Mouse (Mus musculus) embryonic stem cell, embryonic (primary cell): ENCODE data around the gene Fn3krp.

Experiments used
- CTCF ChIA-PET, 4 experiments: fragments of 300-600 bp in 2 of 4; fragments of 350-600 bp in 2 of 4; sonication (Branson Sonifier 250); formaldehyde crosslinking; loops; one replicate each; lab custom pipeline; 2022; ENCODE audit warnings: inconsistent platforms in 2 of 4; lab: Charles Lee
- POLR2A ChIA-PET, 4 experiments: fragments of 300-600 bp in 2 of 4; fragments of 350-600 bp in 2 of 4; sonication (Branson Sonifier 250); formaldehyde crosslinking; loops; one replicate each; lab custom pipeline; 2022; ENCODE audit warnings: antibody characterized with exemption in 4 of 4, inconsistent platforms in 1 of 4; lab: Charles Lee

Gene Fn3krp

DNA sequence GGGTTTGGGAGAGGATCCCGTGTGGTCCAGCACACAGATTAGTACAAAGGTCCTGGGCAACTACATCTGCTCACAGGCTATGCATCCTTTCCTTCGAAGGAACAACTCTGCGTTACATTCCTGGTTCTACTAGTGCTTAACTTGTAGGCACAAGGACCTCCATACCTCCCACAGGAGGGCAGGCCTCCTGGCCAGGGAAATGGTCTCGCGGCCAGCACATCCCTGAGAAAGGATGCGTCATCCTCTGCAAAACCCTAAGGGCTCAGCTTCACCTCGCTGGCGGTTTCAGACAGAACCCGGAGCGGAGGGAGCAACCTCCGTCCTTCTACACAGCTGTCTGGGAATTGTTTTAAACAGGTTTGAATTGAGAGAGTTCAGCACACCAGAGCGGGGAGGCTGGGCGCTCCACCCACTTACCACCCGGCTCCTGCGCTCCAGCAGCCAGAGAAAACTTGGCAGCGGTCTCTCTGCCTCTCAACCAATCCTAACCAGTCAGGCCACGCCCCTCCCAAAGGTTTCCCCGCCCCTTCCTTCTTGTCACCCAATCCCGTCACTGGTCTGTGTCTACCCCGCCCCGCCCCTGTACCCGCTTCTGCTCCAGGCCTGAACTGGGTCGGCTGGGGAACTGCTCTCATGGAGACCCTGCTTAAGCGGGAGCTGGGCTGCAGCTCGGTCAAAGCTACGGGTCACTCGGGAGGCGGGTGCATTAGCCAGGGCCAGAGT is at the start of gene Fn3krp:
TSS of gene Fn3krp (plus strand) at position 572 of the 723 bp plus-strand sequence.
- ChIA-PET CTCF (interaction anchor here in 2 of 4 experiments (0.6 to 1.5 kb wide), 5 partner anchors 13 to 338 kb away, joined by 3 to 9 read pairs (median 3); partner anchors contain the start of genes Fn3k (in 1 of the 2), Narf (in 1 of the 2) and Rab40b (in 1 of the 2)), POLR2A (interaction anchor here in 3 of 4 experiments (0.6 to 2.4 kb wide), 19 partner anchors 10 to 263 kb away, joined by 3 to 15 read pairs (median 4); partner anchors contain the start of genes Fn3k (in 3 of the 3), Rab40b (in 2 of the 3), B3gntl1 (in 1 of the 3) and Narf (in 1 of the 3))

DNA sequence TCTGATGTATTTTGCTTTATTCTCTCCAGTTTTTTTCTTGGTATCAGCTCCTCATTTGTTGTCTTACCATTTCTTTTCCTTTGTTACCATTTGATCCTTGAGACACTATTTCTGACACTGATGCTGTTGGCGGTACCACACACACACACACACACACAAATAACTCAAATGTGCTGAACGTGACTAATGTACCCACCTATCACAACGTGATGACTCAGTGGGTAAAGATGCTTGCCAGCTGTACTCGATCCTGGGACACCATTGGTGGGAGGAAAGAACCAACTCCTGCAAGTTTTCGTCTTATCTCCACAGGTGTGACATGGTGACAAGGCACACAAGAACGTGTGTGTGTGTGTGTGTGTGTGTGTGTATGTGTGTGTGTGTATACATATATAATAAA is 47.9 kb upstream of the Fn3krp start:
- ChIA-PET POLR2A (interaction anchor here in 1 of 4 experiments (2.3 kb wide), 1 partner anchor 15 kb away, joined by 6 read pairs; the partner anchor contains the start of gene Rab40b), CTCF (interaction anchor here in 2 of 4 experiments (0.5 to 0.7 kb wide), 2 partner anchors 38 to 126 kb away, joined by 3 to 6 read pairs; no protein-coding TSS in a partner anchor)

DNA sequence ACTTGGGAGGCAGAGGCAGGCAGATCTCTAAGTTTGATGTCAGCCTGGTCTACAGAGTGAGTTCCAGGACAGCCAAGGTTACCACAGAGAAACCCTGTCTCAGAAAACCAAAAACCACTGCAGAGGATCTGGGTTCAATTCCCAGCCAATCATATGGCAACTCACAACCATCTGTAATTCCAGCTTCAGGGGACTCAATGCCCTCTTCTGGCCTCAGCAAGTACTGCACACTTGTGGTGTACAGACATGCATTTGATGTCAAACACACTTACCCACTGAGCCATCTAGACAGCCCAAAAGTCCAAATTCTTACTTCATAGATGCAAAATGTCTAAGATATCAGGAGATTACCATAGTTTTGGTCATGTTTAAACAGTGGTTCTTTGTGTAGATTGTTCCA is 42.6 kb upstream of the Fn3krp start:
- ChIA-PET POLR2A (no interaction called here), CTCF (no interaction called here)

DNA sequence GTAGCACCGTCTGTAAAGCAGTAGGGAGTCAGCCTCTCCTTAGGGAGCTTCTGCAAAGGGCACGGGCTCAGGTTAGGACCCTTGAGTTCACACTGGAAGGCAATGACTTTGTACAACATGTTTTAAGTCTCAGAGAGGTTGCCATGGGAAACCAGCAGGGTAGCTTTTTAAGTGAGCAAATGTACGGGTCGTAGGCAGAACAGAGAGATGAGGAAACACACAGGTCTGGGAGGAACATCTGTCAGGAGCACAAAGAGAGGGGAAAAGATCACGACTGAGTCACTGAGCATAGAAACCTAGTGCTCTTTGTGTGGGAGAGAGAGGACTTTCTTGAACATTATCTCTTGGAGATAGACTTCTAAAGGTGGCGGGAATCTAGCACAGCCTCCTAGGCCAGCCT is 40.9 kb upstream of the Fn3krp start:
- CTCF ChIA-PET, result interaction anchor here in 1 of 4 experiments (0.6 kb wide), 1 partner anchor 11 kb away, joined by 5 read pairs; no protein-coding TSS in a partner anchor
- POLR2A ChIA-PET, result no interaction called here

DNA sequence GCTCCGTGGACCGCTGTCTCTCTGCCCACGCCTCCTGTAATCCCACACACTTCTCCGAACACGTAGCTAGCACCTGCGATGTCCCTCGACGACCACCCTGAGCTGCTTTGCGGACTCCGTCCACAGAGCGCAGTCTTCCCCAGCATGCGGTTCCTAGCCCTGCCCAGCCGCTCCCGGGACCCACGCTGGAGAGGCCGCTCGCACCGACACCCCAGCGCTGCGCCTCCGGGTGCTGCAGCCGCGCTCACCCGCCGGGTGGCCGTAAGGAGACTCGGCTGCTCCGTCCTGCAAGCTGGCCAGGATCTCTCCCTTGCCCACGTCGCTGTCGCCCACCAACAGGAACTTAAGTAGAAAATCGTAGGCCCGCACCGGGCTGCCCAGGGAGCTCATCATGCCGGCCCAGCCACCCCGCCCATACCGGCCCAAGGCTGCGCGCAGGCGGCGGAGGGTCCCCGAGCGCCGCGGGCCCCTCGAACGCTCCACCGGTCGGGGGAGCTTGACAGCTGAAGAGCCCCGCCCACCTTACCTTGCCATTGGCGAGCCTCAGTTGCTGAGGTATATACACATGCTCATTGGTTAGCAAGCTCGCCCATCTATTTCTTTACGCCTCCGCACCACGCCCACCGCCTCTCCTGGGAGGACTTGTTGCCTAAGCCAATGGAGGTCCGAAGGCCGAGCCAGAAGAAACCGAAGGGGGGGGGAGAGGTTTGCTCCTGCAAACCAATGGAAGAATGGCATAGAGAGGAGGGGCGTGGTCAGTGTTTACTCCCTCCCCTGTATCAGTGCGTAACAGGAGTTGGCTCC is 33.2 kb upstream of the Fn3krp start, which contains the start of gene Rab40b:
TSS of gene Rab40b (minus strand) at position 502 of the 804 bp plus-strand sequence.
- POLR2A ChIA-PET, result interaction anchor here in 3 of 4 experiments (0.5 to 2.6 kb wide), 41 partner anchors 8 to 536 kb away, joined by 3 to 14 read pairs (median 4); partner anchors contain the start of genes Narf (in 3 of the 3), Tbcd (in 3 of the 3), Wdr45b (in 3 of the 3) and Fn3krp (in 2 of the 3)
- CTCF ChIA-PET, result interaction anchor here (0.5 to 1.7 kb wide), 13 partner anchors 18 to 667 kb away, joined by 3 to 10 read pairs (median 4); partner anchors contain the start of genes Narf (in 2 of the 4), Fn3k (in 1 of the 4) and Fn3krp (in 1 of the 4)

DNA sequence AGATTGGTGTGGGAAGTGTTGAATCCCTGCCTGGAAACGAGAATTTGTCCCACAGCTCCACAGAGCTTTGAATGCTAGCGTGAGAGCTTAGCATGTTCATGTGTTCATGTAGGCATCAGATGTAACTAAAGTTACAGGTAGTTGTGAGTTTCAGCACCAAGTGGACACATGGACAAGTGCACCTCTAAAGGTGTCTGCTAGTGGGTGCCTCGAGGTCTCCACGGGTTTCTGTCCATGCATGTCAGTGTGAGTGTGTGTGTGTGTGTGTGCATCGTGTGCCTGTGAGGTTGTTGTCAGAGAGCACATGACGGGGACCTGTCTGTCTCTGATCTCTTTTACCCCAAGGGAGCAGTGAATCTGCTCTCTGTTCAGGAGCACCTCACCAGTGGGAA is 32.7 kb upstream of the Fn3krp start:
- ChIA-PET CTCF (interaction anchor here (0.5 to 1.7 kb wide), 8 partner anchors 18 to 547 kb away, joined by 3 to 10 read pairs (median 4); partner anchors contain the start of genes Narf (in 2 of the 4) and Fn3k (in 1 of the 4)), POLR2A (interaction anchor here in 3 of 4 experiments (0.8 to 2.6 kb wide), 34 partner anchors 9 to 536 kb away, joined by 3 to 14 read pairs (median 4); partner anchors contain the start of genes Narf (in 3 of the 3), Wdr45b (in 3 of the 3), Fn3krp (in 2 of the 3) and Tbcd (in 2 of the 3))

DNA sequence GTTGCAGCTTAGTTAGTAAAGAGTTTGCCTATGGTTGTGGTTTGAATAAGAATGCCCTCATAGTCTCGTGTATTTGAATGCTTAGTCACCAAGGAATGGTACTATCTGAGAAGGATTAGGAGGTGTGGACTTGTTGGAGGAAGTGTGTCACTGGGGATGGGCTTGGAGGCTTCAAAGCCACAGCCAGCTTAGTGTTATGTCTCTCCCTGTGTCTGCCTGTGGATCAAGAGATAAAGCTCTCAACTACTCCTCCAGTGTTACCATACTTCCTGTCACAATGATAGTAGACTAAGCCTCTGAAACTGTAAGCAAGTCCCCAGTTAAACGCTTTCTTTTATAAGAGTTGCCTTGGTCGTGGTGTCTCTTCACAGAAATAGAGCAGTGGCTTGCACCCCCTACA is 30.4 kb upstream of the Fn3krp start:
- ChIA-PET POLR2A (interaction anchor here in 1 of 4 experiments (1.6 kb wide), 1 partner anchor 61 kb away, joined by 3 read pairs; the partner anchor contains the start of gene Tbcd), CTCF (no interaction called here)

DNA sequence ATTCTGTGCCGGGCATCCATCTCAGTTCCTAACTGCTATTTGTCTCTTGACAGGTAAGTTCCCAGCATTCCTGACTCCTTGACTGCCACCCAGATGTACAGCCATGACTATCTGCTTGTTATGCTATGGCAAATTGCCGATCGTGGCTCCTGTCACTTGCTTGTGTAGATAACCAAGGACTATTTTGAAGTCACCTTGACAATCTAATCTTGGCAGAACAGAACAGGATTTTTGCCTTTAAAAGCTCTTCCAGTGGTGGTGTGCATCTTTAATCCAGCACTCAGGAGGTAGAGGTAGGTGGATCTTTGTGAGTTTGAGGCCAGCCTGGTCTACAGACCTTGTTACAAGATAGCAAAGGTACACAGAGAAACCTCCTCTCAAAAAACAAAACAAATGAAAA is 28.8 kb upstream of the Fn3krp start:
- POLR2A ChIA-PET, result interaction anchor here in 1 of 4 experiments (1.6 kb wide), 1 partner anchor 59 kb away, joined by 3 read pairs; the partner anchor contains the start of gene Tbcd

DNA sequence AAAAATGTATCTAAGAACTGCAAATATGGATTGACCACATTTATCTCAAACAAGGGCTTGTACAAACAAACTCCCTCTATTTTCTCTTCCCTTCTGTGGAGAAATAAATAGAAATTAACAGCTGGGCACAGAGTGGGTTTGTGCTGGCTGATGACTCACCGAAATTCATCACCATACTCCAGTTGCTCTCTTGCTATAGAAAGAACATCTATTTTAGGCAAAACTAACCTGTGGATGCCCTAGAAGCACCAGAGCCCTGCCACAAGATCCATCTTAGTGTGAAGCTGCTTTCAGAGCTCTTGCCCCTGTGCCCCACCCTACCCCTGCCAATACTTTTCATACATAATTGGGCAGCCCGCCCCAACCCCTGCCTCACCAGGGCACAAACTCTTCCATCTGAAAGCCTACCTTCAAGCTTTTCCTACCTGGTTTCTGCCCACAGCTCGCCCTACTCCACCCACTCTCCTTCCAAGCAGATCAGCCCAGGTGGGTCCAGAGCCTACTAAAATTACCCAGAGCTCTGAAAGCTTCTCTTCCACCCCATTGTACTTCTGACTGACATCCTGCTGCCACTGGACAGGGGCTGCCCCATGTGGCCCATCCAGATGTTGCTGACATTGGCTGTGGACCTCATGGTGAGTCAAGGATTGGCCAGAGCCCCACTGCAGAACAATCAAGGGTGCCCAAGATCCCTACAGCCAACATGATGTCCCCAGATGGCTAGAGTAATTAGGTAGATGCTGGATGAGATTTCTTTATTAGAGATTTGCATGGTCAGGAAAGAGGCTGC is 13.6 kb upstream of the Fn3krp start:
- ChIA-PET POLR2A (interaction anchor here in 2 of 4 experiments (1.0 to 2.8 kb wide), 2 partner anchors 14 kb away, joined by 3 to 9 read pairs; partner anchors contain the start of gene Fn3krp (in 2 of the 2)), CTCF (no interaction called here)

More for the DNA sequence above, 28.8 kb upstream of the Fn3krp start:
- CTCF ChIA-PET, result no interaction called here

DNA sequence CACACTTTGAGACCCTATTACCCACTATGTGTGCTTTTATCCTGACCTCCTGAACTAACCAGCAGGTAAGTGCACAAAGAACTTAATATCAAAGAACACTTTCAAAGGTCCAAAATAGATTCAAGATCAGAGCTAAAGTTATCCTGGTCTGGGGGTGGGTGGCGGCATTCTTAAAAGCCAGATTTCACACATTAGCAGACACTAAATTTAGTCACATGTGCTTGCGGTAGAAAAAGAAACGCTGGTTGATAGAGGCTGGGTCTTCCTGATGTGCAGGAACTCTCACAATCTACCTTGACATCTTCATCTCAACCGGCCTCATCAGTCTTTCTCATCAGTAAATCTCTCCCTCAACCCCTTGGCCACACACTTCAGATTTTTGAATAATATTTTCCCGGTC is 6.4 kb upstream of the Fn3krp start:
- CTCF ChIA-PET, result interaction anchor here in 2 of 4 experiments (0.6 kb wide), 3 partner anchors 87 to 968 kb away, joined by 3 read pairs; no protein-coding TSS in a partner anchor
- POLR2A ChIA-PET, result no interaction called here

DNA sequence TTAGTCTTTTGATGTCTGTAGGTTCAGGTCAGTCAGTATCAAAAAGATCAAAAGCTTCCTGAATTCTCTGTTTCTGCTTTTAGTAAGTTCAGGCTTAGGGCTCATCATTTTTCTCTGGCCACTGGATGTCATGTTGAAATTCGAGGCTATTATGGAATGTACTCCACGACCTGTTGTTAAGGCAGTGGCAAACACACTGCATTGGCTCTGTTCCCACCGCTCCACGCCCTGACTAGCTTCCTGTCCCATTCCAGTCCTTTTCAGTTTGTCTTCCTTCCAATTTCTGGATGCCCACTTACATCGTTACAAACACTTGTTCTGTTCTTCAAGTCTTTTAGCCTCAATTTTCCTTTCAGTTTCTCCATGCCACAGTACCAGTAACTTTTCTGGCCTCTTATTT is 5.8 kb upstream of the Fn3krp start:
- POLR2A ChIA-PET, result no interaction called here

DNA sequence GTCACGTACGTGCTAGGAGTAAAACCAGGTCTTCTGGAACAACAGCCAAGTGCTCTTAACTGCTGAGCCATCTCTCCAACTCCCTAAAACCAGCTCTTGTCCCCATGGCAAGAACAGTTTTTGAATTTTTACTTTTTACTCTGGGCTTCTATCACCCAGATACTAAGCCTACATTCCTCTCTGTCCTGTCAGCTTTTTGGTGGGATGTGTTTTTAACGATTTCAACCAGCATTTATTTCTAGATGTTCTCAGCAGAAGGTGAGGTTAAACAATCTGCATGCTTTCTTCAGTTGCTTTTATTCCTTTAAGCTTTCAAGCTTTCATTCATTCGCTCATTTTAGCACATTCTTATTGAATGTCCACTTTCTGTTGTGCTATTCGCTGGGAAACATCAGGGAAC is 3.2 kb upstream of the Fn3krp start:
- POLR2A ChIA-PET, result interaction anchor here in 2 of 4 experiments (0.6 to 0.8 kb wide), 2 partner anchors 30 to 53 kb away, joined by 3 read pairs; partner anchors contain the start of gene Rab40b (in 1 of the 2)
- CTCF ChIA-PET, result no interaction called here

More for the DNA sequence above, 5.8 kb upstream of the Fn3krp start:
- CTCF ChIA-PET, result interaction anchor here in 2 of 4 experiments (0.5 to 0.6 kb wide), 2 partner anchors 110 to 968 kb away, joined by 3 read pairs; no protein-coding TSS in a partner anchor

DNA sequence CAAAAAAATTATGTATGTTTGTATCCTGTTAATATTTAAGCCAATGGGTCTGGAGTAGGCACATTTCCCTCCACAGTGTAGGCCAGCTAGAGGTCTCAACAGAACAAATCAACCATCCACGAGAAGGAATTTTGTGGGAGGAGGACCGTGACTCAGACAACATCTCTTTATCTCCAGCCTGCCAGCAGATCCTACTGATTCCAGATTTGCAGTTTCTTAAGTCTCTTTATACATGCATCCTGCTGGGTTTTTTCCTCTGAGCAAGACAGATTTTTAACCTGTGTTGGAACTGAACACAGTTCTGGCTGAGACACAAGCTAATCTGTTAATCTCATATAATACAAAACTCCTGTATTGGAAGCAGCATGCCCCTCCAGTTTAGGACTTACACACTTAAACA is 2.3 kb upstream of the Fn3krp start:
- ChIA-PET CTCF (no interaction called here), POLR2A (interaction anchor here in 2 of 4 experiments (0.6 to 0.9 kb wide), 2 partner anchors 100 to 146 kb away, joined by 3 read pairs; partner anchors contain the start of gene Zfp750 (in 1 of the 2))

DNA sequence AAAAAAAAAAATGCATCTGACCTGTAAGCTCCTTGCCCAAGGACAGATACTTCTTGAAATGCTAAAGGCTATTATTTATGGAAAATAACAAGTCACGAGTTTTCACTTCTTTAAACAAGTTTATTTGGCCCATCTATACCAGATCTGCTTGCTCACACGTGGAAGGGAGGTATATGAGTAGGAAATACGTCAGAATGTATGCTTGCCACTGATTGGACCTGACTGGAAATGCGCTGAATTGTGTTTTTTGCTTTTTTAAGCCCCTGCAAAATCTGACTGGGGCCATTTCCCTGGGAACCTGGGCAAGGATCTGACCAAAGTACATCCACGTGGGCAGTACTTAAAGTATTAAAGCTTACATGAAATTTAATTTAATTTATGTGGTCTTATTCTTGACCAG is 822 bp upstream of the Fn3krp start:
- ChIA-PET CTCF (interaction anchor here in 1 of 4 experiments (1.0 kb wide), 1 partner anchor 14 kb away, joined by 3 read pairs; the partner anchor contains the start of gene Fn3k), POLR2A (interaction anchor here in 3 of 4 experiments (0.6 to 2.4 kb wide), 6 partner anchors 10 to 33 kb away, joined by 3 to 15 read pairs (median 8); partner anchors contain the start of genes Fn3k (in 3 of the 3) and Rab40b (in 2 of the 3))

DNA sequence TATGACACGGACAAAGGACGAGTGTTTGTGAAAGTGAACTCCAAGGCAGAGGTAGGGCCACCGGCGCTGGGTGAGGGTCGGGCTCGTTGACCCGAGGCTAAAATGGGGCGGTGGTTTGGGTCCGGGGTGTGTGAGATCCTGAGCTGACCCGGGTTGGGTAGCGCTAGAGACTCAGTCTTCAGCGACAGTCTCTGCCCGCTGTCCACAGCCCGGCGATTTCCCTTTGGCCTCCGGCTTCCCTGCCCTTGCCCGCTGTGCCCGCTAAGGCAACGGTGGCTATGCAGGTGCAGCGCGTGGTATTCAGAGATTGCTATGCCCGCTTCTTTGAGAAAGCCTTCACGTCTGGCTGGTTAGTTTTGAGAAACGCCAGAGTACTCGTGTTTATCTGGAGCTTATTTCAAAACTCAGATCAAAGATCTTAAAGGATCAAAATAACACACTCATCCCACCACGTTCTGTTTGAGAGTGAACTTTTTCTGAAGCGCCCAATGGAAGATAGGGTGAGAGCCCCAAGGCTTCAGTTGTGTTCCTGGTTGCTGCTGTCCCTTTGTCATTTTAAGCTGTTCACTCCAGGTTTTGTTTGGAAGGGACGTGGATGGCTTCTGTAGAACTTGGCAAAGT is 462 bp downstream of the Fn3krp start:
- POLR2A ChIA-PET, result interaction anchor here in 3 of 4 experiments (0.6 to 2.4 kb wide), 22 partner anchors 10 to 264 kb away, joined by 3 to 15 read pairs (median 3); partner anchors contain the start of genes Fn3k (in 3 of the 3), Rab40b (in 2 of the 3), B3gntl1 (in 1 of the 3) and Narf (in 1 of the 3)
- CTCF ChIA-PET, result interaction anchor here in 2 of 4 experiments (0.6 to 1.5 kb wide), 5 partner anchors 13 to 339 kb away, joined by 3 to 9 read pairs (median 3); partner anchors contain the start of genes Fn3k (in 1 of the 2), Narf (in 1 of the 2) and Rab40b (in 1 of the 2)

DNA sequence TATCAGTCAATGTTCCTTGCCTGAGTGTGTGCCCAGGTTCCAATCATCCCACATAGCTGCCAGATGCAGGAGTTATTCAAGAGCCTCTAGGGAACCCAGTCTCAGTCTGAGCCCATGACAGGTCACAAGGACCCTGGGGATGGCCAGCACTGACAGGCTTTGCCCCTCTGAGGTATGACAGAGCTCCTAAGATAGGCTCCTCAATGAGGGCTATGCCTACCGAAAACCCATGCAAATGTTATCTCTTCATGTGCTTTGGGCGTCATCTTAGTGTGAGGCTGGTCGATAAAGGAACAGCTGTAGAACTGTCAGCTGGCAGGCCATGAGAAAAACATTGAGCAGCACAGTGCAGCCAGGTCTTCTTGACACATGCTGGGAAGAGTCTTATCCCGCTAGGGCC is 12.2 kb downstream of the Fn3krp start:
- ChIA-PET CTCF (interaction anchor here in 2 of 4 experiments (0.6 to 1.3 kb wide), 2 partner anchors 21 to 42 kb away, joined by 3 read pairs; no protein-coding TSS in a partner anchor), POLR2A (interaction anchor here in 3 of 4 experiments (1.0 to 4.2 kb wide), 6 partner anchors 12 to 415 kb away, joined by 3 to 21 read pairs (median 10); partner anchors contain the start of genes Tbcd (in 2 of the 3), B3gntl1 (in 1 of the 3) and Fn3krp (in 1 of the 3))
